Mouse (Mus musculus): Measurements from ENCODE around the gene Spag4. TPM values are rescaled to one million over a fixed set of nuclear protein-coding genes. Genes with fewer than 3 reads are reported as not detected.

Gene Spag4
- polyA plus RNA-seq (2015; fragmentation: Nextera tagmentation; extraction: Ambion mirVana): 0.62 and 1.1 TPM in 2 replicates

DNA sequence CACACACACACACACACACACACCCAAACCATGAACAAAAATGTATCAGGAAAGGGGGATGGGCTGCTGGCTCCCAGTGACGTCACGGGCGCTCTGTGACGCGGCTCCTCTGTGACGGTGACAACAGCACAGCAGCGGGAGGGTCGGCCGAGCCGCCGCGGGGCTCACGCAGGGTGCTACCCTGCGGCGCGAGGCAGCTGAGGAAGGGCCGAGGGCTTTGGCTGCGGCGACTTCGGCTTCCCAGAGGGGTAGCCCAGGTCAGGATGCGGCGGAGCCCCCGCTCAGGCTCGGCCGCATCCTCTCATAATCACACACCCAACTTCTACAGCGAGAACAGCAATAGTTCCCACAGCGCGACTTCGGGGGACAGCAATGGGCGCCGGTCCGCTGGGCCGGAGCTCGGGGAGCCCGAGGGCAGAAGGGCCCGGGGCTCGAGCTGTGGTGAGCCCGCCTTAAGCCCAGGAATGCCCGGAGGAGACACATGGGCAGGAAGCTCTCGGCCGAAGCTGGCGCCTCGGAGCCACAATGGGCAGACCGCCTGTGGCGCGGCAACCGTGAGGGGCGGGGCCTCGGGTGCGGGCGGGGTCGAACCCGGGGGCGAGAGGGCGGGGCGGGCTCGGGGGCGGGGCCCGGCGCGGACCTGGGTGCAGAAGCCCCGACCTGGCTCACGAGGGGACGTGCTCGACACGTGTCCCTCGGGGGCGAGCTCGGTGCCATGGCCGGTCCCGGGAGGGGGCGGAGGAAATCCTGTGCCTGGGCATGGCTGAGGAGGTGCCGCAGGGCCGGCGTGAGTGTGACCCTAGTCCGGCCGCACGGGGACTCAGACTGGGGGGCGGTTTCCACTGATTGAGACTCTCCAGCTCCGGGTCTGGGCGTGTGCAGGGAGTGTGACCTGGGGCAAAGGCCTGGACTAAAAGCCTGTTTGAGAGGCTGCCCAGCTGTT is at the start of gene Spag4:
Gene Spag4 (plus strand): TSS at position 77 of the 943 bp plus-strand sequence.
- Histone ChIP-seq H3K4me3 (replicated peaks) (peak within 1 kb of the TSS; percentile 67), H3K4me1 (replicated peaks) (peaks cover 23% of the 10 kb centered on the region), H3K27ac (replicated peaks) (peak within 1 kb of the TSS; percentile 65), H3K4me2 (peak within 1 kb of the TSS; percentile 99), H3K36me3 (replicated peaks) (peaks cover 8% of the 10 kb centered on the region; the same call in 1 of the 2 replicates), H3K9ac (peak within 1 kb of the TSS; percentile 67), H3K27me3 (peaks cover 8% of the 10 kb centered on the region; the same call in 1 of the 2 replicates), H3K9me3 (replicated peaks) (no peaks in the 10 kb centered on the region)
- under 1% methylated on average over 81 of the region's 81 CpGs for WGBS (ENCODE audit: insufficient replicate concordance)
- ATAC-seq (ENCODE audit: insufficient read depth): peak; percentile 83

- no peaks in the 10 kb centered on the region for H3K27me3 ChIP-seq
- WGBS (ENCODE audit: insufficient replicate concordance): 78% methylated on average over 3 of the region's 3 CpGs
- H3K4me2 ChIP-seq: no peak overlapping the region
- ATAC-seq (ENCODE audit: insufficient read depth): no peak
- no peak overlapping the region for H3K27ac ChIP-seq (replicated peaks)
- no peaks in the 10 kb centered on the region for H3K9me3 ChIP-seq (replicated peaks)
- peaks cover 57% of the 10 kb centered on the region for H3K36me3 ChIP-seq (replicated peaks)
- no peak overlapping the region for H3K4me3 ChIP-seq (replicated peaks)
- peaks cover 31% of the 10 kb centered on the region for H3K4me1 ChIP-seq (replicated peaks)
- no peak overlapping the region for H3K9ac ChIP-seq
These were observed 46.9 kb upstream of the Spag4 start for GRCm38 (mm10) chr2:156018106-156018505.

- no peaks in the 10 kb centered on the region for H3K9me3 ChIP-seq (replicated peaks)
- no peaks in the 10 kb centered on the region for H3K27me3 ChIP-seq
- H3K36me3 ChIP-seq (replicated peaks): peaks cover 26% of the 10 kb centered on the region
- peaks cover 40% of the 10 kb centered on the region for H3K4me1 ChIP-seq (replicated peaks)
- WGBS (ENCODE audit: insufficient replicate concordance): 30% methylated on average over 8 of the region's 8 CpGs
- ATAC-seq (ENCODE audit: insufficient read depth): peak; percentile 76
- H3K27ac ChIP-seq (replicated peaks): peak overlapping the region; percentile 54
- no peak overlapping the region for H3K4me2 ChIP-seq
- peak overlapping the region; percentile 29; the same call in 1 of the 2 replicates for H3K9ac ChIP-seq
- no peak overlapping the region for H3K4me3 ChIP-seq (replicated peaks)
These were observed 43.8 kb upstream of the Spag4 start for GRCm38 (mm10) chr2:156021219-156021618.

- H3K27ac ChIP-seq (replicated peaks): peak overlapping the region; percentile 54
- H3K9ac ChIP-seq: no peak overlapping the region
- WGBS (ENCODE audit: insufficient replicate concordance): 45% methylated on average over 2 of the region's 2 CpGs
- H3K4me2 ChIP-seq: no peak overlapping the region
- peaks cover 21% of the 10 kb centered on the region for H3K36me3 ChIP-seq (replicated peaks)
- H3K4me3 ChIP-seq (replicated peaks): no peak overlapping the region
- H3K9me3 ChIP-seq (replicated peaks): no peaks in the 10 kb centered on the region
- peaks cover 40% of the 10 kb centered on the region for H3K4me1 ChIP-seq (replicated peaks)
- peak; percentile 61 for ATAC-seq (ENCODE audit: insufficient read depth)
- H3K27me3 ChIP-seq: no peaks in the 10 kb centered on the region
These were observed 43.2 kb upstream of the Spag4 start for GRCm38 (mm10) chr2:156021765-156022164.

DNA sequence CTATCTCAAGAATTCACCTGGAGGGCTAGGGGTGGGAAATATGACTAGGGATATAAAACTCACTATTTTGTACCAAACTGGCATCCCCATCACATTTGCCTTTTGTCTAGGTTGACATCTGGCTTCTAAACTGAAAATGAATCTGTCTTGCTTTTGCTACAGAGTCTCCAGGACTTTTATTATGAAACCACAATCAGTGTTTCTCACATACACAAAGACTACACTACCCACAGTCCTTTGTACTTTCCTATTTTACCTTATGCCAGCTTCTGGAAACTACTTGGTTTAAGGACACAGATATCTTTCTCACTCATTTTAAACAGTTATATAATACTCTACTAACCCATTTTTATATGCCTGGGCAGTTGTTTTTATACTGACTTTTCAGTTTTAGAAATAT is 39.5 kb upstream of the Spag4 start:
- H3K27me3 ChIP-seq: no peaks in the 10 kb centered on the region
- no peak for ATAC-seq (ENCODE audit: insufficient read depth)

GRCm38 (mm10) chr2:156039390-156039789 is 25.6 kb upstream of the Spag4 start:
- ATAC-seq (ENCODE audit: insufficient read depth): no peak
- 79% methylated on average over 3 of the region's 3 CpGs for WGBS (ENCODE audit: insufficient replicate concordance)

More for the DNA sequence above, 39.5 kb upstream of the Spag4 start:
- H3K4me1 ChIP-seq (replicated peaks): peaks cover 35% of the 10 kb centered on the region
- no peak overlapping the region for H3K4me3 ChIP-seq (replicated peaks)
- H3K27ac ChIP-seq (replicated peaks): no peak overlapping the region
- H3K9me3 ChIP-seq (replicated peaks): no peaks in the 10 kb centered on the region
- no peaks in the 10 kb centered on the region for H3K36me3 ChIP-seq (replicated peaks)
- no peak overlapping the region for H3K4me2 ChIP-seq
- no peak overlapping the region for H3K9ac ChIP-seq

DNA sequence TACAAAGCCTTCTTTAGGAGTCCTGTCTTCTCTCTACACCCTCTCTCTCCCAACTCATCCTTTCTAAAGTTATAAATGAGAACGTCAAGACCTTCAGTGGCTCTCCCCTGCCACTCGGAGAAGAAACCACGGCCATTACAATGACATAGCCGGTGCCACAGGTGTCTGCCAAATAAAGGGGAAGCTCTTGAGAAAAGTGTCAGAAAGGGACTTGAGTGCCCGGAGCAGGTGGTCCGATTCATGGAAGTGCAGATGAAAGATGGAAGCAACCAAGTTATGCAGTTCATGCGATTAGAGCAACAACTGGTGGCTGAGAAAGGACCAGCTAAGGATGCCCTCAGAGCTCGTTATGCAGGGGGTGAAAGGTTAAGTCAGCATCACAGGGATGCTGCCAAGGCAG is 22.1 kb upstream of the Spag4 start:
- Histone ChIP-seq H3K9me3 (replicated peaks) (no peaks in the 10 kb centered on the region), H3K9ac (no peak overlapping the region), H3K27me3 (peaks cover 32% of the 10 kb centered on the region), H3K4me1 (replicated peaks) (no peaks in the 10 kb centered on the region), H3K4me2 (no peak overlapping the region), H3K27ac (replicated peaks) (no peak overlapping the region), H3K36me3 (replicated peaks) (no peaks in the 10 kb centered on the region), H3K4me3 (replicated peaks) (no peak overlapping the region)
- 59% methylated on average over 8 of the region's 8 CpGs for WGBS (ENCODE audit: insufficient replicate concordance)
- ATAC-seq (ENCODE audit: insufficient read depth): no peak

More at GRCm38 (mm10) chr2:156039390-156039789, 25.6 kb upstream of the Spag4 start:
- no peaks in the 10 kb centered on the region for H3K4me1 ChIP-seq (replicated peaks)
- no peak overlapping the region for H3K4me2 ChIP-seq
- H3K4me3 ChIP-seq (replicated peaks): no peak overlapping the region
- no peaks in the 10 kb centered on the region for H3K36me3 ChIP-seq (replicated peaks)
- no peaks in the 10 kb centered on the region for H3K9me3 ChIP-seq (replicated peaks)
- no peak overlapping the region for H3K9ac ChIP-seq
- H3K27ac ChIP-seq (replicated peaks): no peak overlapping the region
- H3K27me3 ChIP-seq: peaks cover 9% of the 10 kb centered on the region; the same call in 1 of the 2 replicates

GRCm38 (mm10) chr2:156047929-156048328 is 17.0 kb upstream of the Spag4 start:
- Histone ChIP-seq H3K9me3 (replicated peaks) (no peaks in the 10 kb centered on the region), H3K27ac (replicated peaks) (no peak overlapping the region), H3K36me3 (replicated peaks) (no peaks in the 10 kb centered on the region), H3K4me2 (no peak overlapping the region), H3K27me3 (peaks cover 65% of the 10 kb centered on the region), H3K4me1 (replicated peaks) (no peaks in the 10 kb centered on the region), H3K4me3 (replicated peaks) (no peak overlapping the region), H3K9ac (no peak overlapping the region)
- 10% methylated on average over 19 of the region's 19 CpGs for WGBS (ENCODE audit: insufficient replicate concordance)
- no peak for ATAC-seq (ENCODE audit: insufficient read depth)

- Histone ChIP-seq H3K9me3 (replicated peaks) (no peaks in the 10 kb centered on the region), H3K4me1 (replicated peaks) (no peaks in the 10 kb centered on the region), H3K27ac (replicated peaks) (no peak within 1 kb of the TSS), H3K27me3 (peaks cover 46% of the 10 kb centered on the region), H3K4me2 (no peak within 1 kb of the TSS), H3K9ac (no peak within 1 kb of the TSS), H3K36me3 (replicated peaks) (no peaks in the 10 kb centered on the region), H3K4me3 (replicated peaks) (no peak within 1 kb of the TSS)
- 61% methylated on average over 9 of the region's 9 CpGs for WGBS (ENCODE audit: insufficient replicate concordance)
- ATAC-seq (ENCODE audit: insufficient read depth): no peak
These were observed 12.2 kb upstream of the Spag4 start, which contains the start of gene Fer1l4 for GRCm38 (mm10) chr2:156052816-156053215. Gene Fer1l4, minus strand, starts transcription at chr2:156052947.

- peaks cover 8% of the 10 kb centered on the region; the same call in 1 of the 2 replicates for H3K27me3 ChIP-seq
- peaks cover 23% of the 10 kb centered on the region for H3K4me1 ChIP-seq (replicated peaks)
- no peak overlapping the region for H3K27ac ChIP-seq (replicated peaks)
- 30% methylated on average over 10 of the region's 10 CpGs for WGBS (ENCODE audit: insufficient replicate concordance)
- no peaks in the 10 kb centered on the region for H3K9me3 ChIP-seq (replicated peaks)
- H3K9ac ChIP-seq: peak overlapping the region; percentile 67; the same call in 1 of the 2 replicates
- peaks cover 8% of the 10 kb centered on the region; the same call in 1 of the 2 replicates for H3K36me3 ChIP-seq (replicated peaks)
- peak overlapping the region; percentile 99 for H3K4me2 ChIP-seq
- no peak for ATAC-seq (ENCODE audit: insufficient read depth)
- peak overlapping the region; percentile 67 for H3K4me3 ChIP-seq (replicated peaks)
These were observed 1.2 kb downstream of the Spag4 start for GRCm38 (mm10) chr2:156066126-156066525.

GRCm38 (mm10) chr2:156067916-156068315 is 2.9 kb downstream of the Spag4 start:
- Histone ChIP-seq H3K4me2 (no peak overlapping the region), H3K4me1 (replicated peaks) (peaks cover 23% of the 10 kb centered on the region)

More at GRCm38 (mm10) chr2:156067916-156068315, 2.9 kb downstream of the Spag4 start:
- H3K27me3 ChIP-seq: peaks cover 8% of the 10 kb centered on the region; the same call in 1 of the 2 replicates
- no peak overlapping the region for H3K9ac ChIP-seq
- ATAC-seq (ENCODE audit: insufficient read depth): no peak
- H3K9me3 ChIP-seq (replicated peaks): no peaks in the 10 kb centered on the region
- no peak overlapping the region for H3K27ac ChIP-seq (replicated peaks)
- 86% methylated on average over 10 of the region's 10 CpGs for WGBS (ENCODE audit: insufficient replicate concordance)
- peaks cover 21% of the 10 kb centered on the region for H3K36me3 ChIP-seq (replicated peaks)
- H3K4me3 ChIP-seq (replicated peaks): no peak overlapping the region

All from liver, embryonic 15.5 days (tissue).